Mouse (Mus musculus): ENCODE results near the gene C5ar1. TPM values are rescaled to one million over a fixed set of nuclear protein-coding genes. Genes with fewer than 3 reads are reported as not detected.

The C5ar1 gene
- total and polyA plus RNA-seq, 3 experiments: not detected

- TF ChIP-seq ETS1 (IDR thresholded peaks at IDR 0.05; ENCODE audit: low read depth, low read length) (no peak), MYB (IDR thresholded peaks at IDR 0.05; ENCODE audit: low read depth, low read length) (no peak), POLR2AphosphoS2 (IDR thresholded peaks at IDR 0.05; ENCODE audit: low read length) (0 out of 2 replicates have a peak, but pooled peaks have one; percentile 29), CTCF (IDR thresholded peaks at IDR 0.05 in 2 of 3, conservative IDR thresholded peaks at IDR 0.05 in 1 of 3; ENCODE audit: control insufficient read depth in 1 of 3, insufficient read depth in 1 of 3, low read depth in 2 of 3, low read length in 3 of 3, poor library complexity in 1 of 3, severe bottlenecking in 1 of 3) (no peak), JUND (IDR thresholded peaks at IDR 0.05; ENCODE audit: low read depth, low read length) (no peak)
These were observed 27.0 kb upstream of the C5ar1 start, which contains the start of gene Ccdc9 (continued) for GRCm38 (mm10) chr7:16286026-16286961.

GRCm38 (mm10) chr7:16285450-16286025, 26.2 kb upstream of the C5ar1 start:
- Histone ChIP-seq H3K79me2 (ENCODE audit: control insufficient read depth, insufficient read depth, low read length, poor library complexity) (peaks cover 12% of the 10 kb centered on the region), H3K27ac (ENCODE audit: control insufficient read depth, low read depth, low read length) (peak overlapping the region; percentile 3; the same call in 1 of the 2 replicates), H3K36me3 (ENCODE audit: control insufficient read depth in 1 of 2, insufficient read depth in 2 of 2, low read length in 2 of 2) (peaks cover 0 to 6% of the 10 kb centered on the region in 2 experiments; a peak in 3 of 4 replicates), H3K9ac (ENCODE audit: control insufficient read depth, low read depth, low read length, poor library complexity, severe bottlenecking) (peak overlapping the region; percentile 37), H3K4me3 (ENCODE audit: control insufficient read depth in 1 of 2, insufficient read depth in 1 of 2, low read depth in 2 of 2, low read length in 2 of 2) (peak overlapping the region; percentile 65 to 77), H3K4me1 (ENCODE audit: control insufficient read depth in 1 of 2, insufficient read depth in 2 of 2, low read length in 2 of 2) (peaks cover 0 to 12% of the 10 kb centered on the region in 2 experiments; a peak in 2 of 4 replicates), H3K27me3 (ENCODE audit: control insufficient read depth in 1 of 2, insufficient read depth in 2 of 2, low read length in 2 of 2) (no peaks in the 10 kb centered on the region), H3K9me3 (replicated peaks; ENCODE audit: insufficient read depth, low read length) (no peaks in the 10 kb centered on the region)
- peak; percentile 82 for DNase-seq (ENCODE audit: low read depth, low spot score)
- TF ChIP-seq MEF2A (IDR thresholded peaks at IDR 0.05; ENCODE audit: extremely low read depth, insufficient replicate concordance, low read depth, low read length, poor library complexity, severe bottlenecking): no peak
- TF ChIP-seq MYB (IDR thresholded peaks at IDR 0.05; ENCODE audit: low read depth, low read length): 0 out of 2 replicates have a peak, but pooled peaks have one; percentile 16
- 0 out of 2 replicates have a peak, but pooled peaks have one; percentile 4 for TF ChIP-seq ELF1 (IDR thresholded peaks at IDR 0.05; ENCODE audit: low read depth, low read length)
- peak; percentile 25 for TF ChIP-seq SIN3A (IDR thresholded peaks at IDR 0.05; ENCODE audit: low read length)
- TF ChIP-seq TAL1 (IDR thresholded peaks at IDR 0.05; ENCODE audit: low read length): no peak
- no peak for TF ChIP-seq E2F4 (IDR thresholded peaks at IDR 0.05; ENCODE audit: borderline replicate concordance, low read depth, low read length)
- 0 out of 2 replicates have a peak, but pooled peaks have one; percentile 12 for TF ChIP-seq NELFE (IDR thresholded peaks at IDR 0.05; ENCODE audit: low read depth, low read length)
- TF ChIP-seq ZMIZ1 (IDR thresholded peaks at IDR 0.05; ENCODE audit: low read depth, low read length): no peak
- TF ChIP-seq MAZ (IDR thresholded peaks at IDR 0.05; ENCODE audit: low read depth, low read length): no peak

GRCm38 (mm10) chr7:16284904-16285303, 25.6 kb upstream of the C5ar1 start:
- Histone ChIP-seq H3K27me3 (ENCODE audit: control insufficient read depth in 1 of 2, insufficient read depth in 2 of 2, low read length in 2 of 2) (no peaks in the 10 kb centered on the region), H3K27ac (ENCODE audit: control insufficient read depth, low read depth, low read length) (no peak overlapping the region), H3K4me1 (ENCODE audit: control insufficient read depth in 1 of 2, insufficient read depth in 2 of 2, low read length in 2 of 2) (peaks cover 0 to 12% of the 10 kb centered on the region in 2 experiments; a peak in 2 of 4 replicates), H3K36me3 (ENCODE audit: control insufficient read depth in 1 of 2, insufficient read depth in 2 of 2, low read length in 2 of 2) (peaks cover 0 to 6% of the 10 kb centered on the region in 2 experiments; a peak in 3 of 4 replicates), H3K79me2 (ENCODE audit: control insufficient read depth, insufficient read depth, low read length, poor library complexity) (peaks cover 12% of the 10 kb centered on the region), H3K9ac (ENCODE audit: control insufficient read depth, low read depth, low read length, poor library complexity, severe bottlenecking) (0 out of 2 replicates have a peak overlapping the region, but pooled peaks have one; percentile 2), H3K9me3 (replicated peaks; ENCODE audit: insufficient read depth, low read length) (no peaks in the 10 kb centered on the region), H3K4me3 (ENCODE audit: control insufficient read depth in 1 of 2, insufficient read depth in 1 of 2, low read depth in 2 of 2, low read length in 2 of 2) (peak overlapping the region in 1 of 2 experiments; percentile 65; a peak in 1 of 4 replicates)
- TF ChIP-seq MEF2A (IDR thresholded peaks at IDR 0.05; ENCODE audit: extremely low read depth, insufficient replicate concordance, low read depth, low read length, poor library complexity, severe bottlenecking) (no peak), TCF12 (IDR thresholded peaks at IDR 0.05; ENCODE audit: low read depth, low read length) (no peak), ZMIZ1 (IDR thresholded peaks at IDR 0.05; ENCODE audit: low read depth, low read length) (no peak), MAFK (IDR thresholded peaks at IDR 0.05; ENCODE audit: borderline replicate concordance, low read depth, low read length) (no peak), NRF1 (IDR thresholded peaks at IDR 0.05; ENCODE audit: insufficient read depth, low read depth, low read length, poor library complexity, severe bottlenecking) (no peak), ZNF384 (IDR thresholded peaks at IDR 0.05; ENCODE audit: low read depth, low read length) (no peak), SMC3 (IDR thresholded peaks at IDR 0.05; ENCODE audit: low read depth, low read length) (no peak), GABPA (IDR thresholded peaks at IDR 0.05; ENCODE audit: low read depth, low read length) (no peak), RAD21 (IDR thresholded peaks at IDR 0.05; ENCODE audit: low read depth, low read length) (no peak), ZKSCAN1 (IDR thresholded peaks at IDR 0.05; ENCODE audit: low read depth, low read length) (no peak), USF1 (IDR thresholded peaks at IDR 0.05; ENCODE audit: low read depth, low read length) (no peak)
- no peak for DNase-seq (ENCODE audit: low read depth, low spot score)
